Mouse (Mus musculus) CD8-positive naive resting alpha-beta T cell, adult 2 months (primary cell): ENCODE measurements around the gene Neb.

Experiments used
- DNase-seq, 2 experiments: peaks; one replicate each; pipeline ENCODE4 v3.0.0; 2022; ENCODE audit warnings: low read depth in 2 of 2, low spot score in 2 of 2

The Neb gene

DNA sequence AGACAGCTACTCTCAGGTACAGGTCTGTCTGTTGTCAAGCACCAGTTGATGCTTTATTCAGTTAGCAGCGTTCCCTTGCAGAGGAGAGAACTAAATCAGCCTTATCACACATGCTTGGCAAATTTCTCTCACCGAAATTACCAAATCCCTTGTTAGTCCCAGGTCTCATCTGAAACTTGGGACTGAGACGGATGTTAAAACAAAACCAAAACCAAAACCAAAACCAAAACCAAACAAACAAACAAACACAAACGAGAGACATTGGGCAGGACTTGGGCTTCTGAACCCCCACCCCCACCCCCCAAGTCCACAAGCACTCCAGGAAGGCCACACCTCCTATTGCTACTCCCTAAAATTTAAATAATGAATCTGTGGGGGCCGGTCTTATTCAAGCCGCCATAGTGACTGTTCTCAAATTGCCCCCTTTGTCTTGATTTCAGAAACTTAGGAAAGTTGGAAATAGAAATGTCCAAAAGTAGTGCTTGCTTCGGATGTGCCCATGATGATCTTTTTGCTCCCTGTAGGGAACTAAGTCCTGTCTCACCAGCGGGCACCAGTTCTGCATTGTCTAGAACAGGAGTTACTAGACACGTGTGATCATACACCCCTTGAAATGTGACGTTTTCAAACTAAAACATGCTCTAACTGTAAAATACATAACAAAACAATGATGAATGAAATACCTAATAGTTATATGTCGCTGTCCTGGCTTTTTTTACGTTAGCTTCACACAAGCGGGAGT lies 397 bp downstream of the Neb start:
- DNase-seq = no peak

DNA sequence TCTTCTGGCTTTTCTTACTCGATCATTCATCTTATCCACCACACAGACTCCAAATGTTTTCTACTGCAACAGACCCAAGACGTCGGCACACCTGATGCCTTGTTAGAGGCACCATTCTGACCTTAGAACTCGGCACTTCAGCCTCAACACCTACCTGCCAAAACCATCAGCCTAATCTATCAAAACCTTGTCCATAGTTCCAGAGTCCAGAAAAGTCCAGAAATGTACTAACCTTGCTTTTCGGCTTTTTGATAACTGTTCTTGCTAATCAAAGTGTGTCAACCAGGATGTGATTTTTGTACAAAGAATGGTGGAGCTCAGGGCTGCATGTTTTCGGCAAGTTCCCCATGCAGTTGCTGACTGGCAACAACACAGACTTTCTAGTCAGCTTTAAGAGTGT lies 3.6 kb downstream of the Neb start:
- no peak for DNase-seq

DNA sequence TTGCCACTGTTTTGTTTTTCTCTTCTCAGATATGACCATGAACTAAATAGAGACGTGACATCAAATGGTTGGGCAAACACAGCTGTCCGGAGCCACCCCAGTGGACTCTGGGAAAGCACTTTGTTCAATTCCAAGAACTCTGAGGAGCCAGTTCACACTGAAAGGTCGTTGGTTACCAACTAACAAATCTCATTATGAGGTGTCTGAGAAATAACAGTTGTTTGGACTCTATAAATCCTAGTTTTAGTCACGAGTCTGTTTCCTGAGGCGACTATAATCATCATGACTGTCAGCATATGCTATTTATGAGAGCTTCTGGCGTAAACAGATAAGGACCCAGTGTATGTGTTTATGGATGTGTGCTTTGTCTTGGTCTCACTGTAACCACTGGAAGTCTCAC lies 5.8 kb downstream of the Neb start:
- DNase-seq = no peak

DNA sequence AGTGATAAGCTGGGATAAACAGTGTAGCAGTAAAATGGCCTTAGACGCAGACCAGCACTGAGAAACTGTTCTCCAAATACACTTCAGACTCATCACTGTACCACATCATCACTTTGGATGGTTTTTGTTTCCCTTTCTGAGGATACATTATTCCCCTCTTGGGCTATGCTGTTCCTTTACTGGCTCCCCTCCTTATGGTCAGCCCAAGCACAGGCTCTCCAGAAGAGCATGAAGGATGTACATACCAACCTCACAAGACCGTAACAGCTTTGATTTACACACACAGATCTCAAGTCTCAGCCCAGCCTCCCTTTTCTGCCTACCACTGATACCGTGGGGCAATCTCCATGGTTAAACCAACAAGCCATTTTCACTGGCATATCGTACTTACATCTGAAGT lies 6.2 kb downstream of the Neb start:
- no peak for DNase-seq

DNA sequence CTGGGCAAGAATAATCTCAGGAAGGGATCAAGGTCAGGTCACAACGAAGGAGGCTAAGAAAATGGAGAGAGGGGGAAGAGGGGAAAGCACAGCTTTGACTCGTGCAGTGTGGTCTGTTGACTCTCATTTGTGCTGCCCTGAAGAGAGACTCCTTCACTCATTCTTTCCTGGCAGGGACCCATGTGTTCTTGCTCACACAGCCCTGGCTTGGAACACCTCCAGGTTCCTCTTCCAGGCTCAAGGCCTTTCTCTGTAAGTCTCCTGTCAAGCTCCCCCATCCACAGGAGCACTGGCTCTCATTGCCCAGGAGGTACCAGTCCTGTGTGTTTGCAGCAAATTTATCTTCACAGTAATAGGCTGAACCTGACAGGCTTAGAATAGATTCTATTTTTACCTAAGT lies 7.2 kb downstream of the Neb start:
- no peak for DNase-seq

DNA sequence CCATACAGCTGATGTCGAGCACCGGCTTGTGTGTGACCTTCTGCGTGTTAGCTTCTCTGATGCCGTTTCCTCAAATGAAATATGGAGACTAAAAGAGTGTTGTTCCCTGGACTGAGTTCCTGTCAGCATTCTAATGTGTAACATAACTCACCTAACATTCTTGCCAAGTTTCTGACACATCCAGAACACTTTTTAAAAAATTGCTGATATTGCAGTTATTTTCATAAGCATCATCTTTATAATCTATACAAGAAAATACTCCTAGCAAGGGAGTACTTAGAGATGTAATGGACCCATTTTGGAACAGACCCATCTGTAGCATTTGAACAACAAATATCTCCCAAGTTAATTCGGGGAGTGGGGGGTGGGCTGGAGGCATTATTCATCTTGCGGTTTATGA lies 8.7 kb downstream of the Neb start:
- DNase-seq = no peak

DNA sequence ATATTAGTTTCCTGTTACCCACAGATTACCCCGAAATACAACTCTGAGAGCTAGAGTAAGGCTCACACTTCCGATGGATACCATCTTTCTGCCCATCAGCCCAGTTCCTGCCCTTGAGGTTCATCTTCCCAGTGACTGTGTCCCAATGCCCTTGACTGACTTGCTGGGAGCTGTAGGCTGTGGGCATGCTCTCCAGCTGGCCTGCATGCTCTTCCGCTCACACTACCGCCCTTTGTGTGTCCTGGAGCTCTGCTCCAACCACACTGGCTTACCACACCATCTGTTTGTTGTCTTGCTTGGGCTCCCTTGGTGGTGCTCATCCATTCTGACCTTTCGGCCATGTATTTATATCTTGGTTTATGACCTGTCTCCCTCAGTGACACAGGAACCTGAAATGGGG lies 10.6 kb downstream of the Neb start:
- DNase-seq = no peak

DNA sequence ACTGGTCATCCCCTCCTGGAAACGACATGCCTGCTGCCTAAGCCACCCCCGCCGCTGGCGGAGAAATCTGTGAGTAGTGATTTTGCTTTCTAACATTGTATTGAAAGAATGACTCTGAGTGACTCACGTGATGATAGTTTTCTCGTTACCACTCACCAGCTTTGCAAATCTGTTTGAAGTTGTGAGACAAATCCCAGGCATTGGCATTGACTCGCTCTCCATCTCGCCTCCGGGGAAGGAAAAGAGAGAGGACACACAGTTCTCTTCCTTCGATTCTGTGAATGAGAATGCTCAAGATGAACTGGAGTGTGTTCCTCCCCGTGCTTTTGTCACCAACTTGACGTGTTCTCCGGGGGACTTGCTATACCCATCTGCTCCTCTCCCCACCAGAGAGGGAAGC lies 11.0 kb downstream of the Neb start:
- DNase-seq = no peak

DNA sequence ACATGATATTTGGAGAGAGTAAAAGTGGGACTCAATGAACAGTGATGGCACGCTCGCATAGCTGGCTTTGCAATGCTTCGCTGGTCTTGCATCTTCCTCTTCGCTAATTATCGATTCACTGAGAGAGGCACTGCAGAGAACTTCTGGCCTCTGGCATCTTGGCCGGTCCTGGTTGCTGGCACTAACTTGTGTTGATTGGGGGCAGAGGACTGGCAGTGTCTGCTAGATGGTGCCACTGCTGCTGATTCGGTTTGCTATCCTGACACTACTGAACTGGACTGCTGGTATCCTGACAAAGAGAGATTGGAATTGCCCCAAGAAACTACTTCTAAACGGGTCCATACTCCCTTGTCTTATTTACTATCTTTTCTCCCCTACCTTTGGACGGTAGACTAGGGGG lies 17.2 kb downstream of the Neb start:
- no peak for DNase-seq

DNA sequence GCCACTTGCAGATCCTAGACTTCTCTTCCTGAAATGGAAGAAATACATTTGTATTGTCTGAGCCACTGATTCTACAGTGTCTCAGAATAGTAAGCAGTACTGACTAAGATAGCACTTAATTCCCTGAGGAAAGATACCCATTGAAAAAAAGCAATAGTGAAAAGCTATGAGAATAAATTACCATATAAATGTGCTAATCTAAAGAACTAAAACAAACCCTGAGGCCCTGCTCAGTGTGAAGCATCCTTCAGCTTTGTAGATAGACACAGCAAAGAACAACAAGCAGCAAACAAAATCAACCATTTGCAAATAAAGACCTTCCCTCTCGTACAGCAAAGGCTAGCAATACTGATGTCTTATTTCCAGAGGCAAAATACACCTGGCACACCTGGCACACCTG lies 18.6 kb downstream of the Neb start:
- no peak for DNase-seq

DNA sequence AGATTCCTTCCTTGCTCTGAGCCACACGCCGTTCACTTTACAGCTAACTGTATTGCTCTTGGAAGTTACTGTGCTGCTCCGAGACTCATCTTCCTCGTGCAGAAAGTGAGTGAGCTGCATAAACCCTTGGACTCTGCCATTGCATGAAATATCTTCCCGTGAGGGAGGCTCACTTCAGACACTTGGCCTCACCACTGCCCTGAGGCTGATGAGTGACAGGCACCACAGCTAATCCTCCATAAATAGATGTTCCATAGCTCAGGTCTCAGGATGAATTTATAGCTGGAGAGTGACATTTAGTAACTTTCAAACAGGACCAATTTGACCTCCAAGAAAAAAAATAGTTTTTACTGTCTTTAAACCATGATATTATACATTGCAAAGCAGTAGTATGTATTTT lies 20.1 kb downstream of the Neb start:
- DNase-seq = no peak

DNA sequence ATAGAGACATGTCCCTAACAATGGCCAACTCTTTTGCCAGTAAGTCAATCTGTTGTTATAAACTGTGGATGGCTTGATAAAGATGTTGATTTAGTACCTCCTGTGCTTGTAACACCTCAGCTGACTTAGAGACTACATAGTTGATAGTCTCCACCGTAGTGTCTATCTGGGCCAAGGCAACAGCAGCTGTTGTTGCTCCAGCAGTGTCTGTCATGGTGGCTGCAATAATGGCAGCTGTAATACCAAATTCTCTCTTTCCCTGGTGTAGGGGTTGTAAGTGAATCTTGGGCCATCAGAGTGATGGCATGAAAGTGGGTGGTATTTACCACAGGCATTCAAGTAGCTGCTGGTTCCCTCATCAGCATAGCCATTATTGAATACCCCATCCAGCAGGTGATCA lies 27.2 kb downstream of the Neb start:
- DNase-seq = no peak

DNA sequence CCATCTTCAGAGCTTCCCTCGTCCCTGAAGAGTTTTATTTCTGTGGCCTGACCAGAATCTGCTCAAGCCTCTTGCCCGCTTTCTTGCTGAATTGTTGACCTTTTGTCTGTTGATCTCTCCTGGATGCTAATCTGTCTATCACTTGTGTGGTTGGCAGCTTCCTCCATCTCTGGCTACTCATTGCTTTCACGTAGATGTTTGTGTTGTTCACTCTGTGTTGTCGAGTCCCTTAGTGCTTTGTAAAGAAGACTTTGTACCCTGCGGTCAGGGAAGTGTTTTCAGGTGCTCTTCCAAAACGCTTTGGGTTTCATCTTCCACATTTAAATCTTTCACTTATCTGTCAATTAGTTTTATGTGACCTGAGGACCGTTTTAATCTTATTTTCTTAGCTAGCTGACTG lies 37.3 kb downstream of the Neb start:
- DNase-seq = no peak

DNA sequence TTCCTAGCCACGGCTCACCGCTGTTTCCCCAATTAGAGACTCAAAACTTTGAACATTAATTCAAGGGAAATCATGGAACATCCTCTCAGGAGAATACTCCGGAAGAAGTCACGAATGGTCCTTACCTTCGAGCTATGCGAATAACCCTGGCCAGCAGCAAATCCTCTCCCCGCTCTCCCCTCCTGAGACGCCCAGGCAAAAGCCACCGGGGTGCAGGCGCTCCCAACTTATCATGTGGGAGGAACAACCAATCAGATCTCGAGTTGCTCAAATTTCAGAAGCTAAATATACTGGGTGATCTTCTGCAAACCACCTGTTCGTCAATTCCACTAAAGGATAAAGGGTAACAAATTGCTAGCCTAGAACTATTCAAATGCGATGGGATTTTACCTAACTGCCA lies 42.7 kb downstream of the Neb start:
- DNase-seq = no peak

DNA sequence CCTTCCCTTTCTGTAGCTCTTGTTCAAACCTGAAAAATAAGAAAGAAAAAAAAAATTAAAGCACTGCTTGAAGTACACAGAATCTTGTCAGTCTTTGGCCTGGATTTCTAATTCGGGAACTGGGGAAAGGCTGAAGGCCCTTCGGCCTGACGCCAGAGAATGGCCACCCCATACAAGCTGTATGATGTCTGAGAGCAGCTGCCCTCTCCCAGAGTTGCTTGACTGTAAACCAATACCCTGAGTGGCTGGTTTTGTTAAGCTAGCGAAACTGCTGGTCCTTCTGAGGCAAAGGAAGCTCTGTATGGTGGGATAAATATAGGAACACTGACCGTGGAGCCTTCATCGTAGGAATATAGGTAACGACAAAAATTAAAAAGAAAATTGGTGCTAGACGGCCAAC lies 43.2 kb downstream of the Neb start:
- no peak for DNase-seq

DNA sequence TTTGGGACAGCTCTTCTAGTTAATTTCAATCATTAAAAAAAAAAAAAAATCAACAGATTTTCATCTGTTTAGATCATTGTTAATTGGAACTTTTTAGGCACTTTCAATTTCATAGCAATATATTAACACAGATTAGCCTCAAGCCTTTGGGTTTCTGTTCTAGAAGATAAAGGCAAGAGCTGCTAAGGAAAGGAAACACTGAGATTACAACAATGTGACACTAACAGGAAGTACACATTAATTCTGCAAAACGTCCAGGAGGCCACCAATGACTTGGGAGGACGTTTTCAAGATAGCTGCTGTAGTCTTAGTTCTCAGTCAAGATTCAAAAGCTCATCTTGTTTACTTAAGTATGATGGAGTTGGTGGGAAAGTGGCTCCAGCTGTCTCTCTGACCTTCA lies 44.7 kb downstream of the Neb start:
- DNase-seq = no peak

DNA sequence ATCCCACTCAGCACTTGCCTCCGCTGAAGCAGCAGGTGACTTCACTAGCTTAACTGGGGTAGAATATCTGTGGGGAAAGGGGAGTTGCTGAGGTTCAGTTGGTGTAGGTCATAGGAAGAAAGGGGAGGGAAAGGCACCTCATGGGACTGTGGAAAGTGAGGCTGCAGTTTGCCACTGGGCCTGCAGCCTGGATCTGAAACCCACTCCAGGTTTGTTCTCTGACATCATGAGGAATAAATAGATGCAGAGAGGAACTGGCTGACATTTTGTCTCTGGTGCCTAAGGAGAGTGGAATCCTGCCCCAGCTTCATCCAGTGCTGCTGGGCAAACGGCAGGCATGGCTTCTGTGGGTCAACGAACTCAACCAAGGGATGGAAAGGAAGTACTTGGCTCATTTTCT lies 46.5 kb downstream of the Neb start:
- no peak for DNase-seq

DNA sequence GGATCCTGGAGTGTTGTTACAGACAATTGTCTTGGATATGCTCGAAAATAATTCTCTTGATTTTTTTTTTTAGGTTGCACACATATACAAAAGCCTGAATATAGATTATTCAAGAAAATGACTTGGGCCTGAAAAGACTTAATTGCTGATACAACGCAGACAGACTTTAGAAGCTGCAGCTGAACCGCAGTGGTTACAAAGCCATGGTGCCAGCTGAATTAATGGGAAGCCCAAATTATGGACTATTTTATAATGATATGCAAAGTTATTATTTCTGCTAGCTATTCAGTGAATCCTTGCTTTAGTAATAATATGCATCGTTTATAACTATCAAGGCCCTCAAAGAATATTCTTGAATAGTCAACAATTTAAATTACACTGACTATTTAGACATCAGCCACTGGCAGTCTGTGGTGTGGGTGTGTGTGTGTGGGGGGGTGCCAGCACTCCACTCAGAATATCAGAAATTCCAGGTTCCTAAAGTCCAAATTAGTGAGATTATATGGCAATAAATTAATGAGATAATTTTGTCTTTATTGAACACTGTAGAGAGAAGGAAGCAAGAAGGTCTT lies 50.9 kb downstream of the Neb start:
- DNase-seq = no peak

DNA sequence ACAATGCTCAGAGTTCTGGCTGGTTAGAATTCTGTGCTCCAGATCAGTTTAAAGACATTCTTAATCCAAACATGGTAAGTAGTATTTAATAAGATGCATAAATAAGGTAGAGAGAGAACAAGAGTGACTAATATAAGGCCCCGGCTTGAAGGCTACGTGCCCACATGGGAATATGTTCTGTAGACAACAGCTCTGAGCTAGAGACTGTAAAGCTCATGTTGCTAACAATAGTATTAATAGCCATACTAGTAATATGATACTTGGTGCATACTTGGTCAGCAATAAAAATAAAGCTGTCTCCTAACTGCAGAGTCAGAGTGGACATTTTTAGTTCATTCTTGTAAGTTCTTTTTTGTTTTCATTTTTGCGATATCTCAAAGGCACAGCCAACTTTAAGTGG lies 56.4 kb downstream of the Neb start:
- DNase-seq = no peak

DNA sequence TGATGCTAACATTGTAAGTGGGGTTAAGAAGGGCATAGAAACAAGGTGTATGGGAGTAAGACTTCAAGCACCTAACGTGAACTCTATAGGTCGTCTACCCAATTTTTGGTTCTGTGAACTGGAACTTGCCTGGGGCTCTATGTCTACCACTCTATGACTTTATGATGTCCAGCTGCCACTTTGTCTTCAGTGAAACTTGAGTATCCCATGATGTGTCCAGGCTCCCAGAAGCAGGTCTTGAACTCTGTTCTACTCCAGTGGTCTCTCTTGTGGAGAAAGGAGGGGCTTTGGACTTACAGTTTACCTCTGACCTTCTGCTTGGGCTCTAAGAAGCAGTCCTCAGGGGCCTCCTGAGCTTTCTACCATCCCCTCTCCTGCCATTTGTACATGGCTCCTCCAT lies 58.1 kb downstream of the Neb start:
- no peak for DNase-seq

DNA sequence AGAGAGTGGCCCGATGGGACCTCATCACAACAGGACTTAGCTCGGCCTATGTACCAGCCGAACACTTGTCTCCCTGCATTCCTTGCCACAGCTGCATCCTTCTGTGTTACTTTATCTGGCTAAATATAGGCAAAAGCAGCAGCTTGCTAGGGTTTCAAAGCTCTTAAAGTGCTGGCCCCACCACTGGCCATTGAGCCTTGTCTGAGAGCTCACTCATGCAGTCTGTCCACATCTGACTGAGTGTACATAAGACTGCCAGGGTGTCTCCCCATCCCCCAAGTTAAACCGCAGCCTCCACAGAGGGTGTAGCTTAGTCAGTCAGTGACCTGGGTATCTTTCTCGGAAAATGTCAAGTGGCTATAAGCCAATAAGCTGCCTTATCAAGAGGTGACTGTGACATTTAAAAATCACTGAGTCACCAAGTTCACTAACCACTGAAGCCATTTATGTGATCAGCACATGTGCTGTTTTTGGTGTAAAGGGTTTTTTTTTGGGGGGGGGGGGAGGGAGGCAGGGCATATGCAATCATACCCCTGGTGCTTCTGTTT lies 59.2 kb downstream of the Neb start:
- no peak for DNase-seq

DNA sequence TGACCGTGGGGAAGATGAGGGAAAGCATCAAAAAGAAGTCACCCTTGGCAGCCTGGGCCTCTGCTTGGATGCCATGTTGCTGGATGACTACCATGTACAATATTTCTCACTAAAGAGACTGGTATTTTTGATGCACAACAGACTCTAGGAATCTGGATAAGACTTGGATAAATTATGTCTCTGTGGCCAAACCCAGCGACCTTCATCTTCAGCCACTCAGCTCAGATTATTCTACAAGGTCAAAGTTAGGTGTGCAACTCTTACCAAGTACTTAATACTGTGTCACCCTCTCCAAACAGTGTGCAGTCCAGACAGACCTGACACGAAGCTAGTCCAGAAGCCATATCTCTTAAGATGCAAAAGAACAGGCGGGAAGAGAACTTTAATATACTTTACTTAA lies 60.8 kb downstream of the Neb start:
- no peak for DNase-seq

DNA sequence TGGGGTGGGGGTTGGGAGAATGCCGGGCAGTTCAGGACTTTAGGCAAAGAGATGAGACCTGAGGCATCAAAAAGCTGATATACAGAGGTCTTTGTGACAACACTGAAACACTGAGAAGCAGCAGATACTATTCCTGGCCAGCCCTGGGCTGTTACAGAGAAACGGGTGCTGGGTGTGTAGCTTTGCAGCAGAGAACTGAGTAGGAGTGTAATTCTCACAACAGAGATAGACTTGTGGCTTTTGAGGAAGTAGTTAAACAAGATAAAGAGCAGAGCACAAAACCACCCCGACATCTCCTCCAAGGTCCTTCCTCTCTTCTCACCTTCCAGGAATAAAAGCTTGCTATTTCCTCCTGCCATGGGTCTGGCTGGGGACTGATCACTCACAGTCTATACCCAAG lies 62.5 kb downstream of the Neb start:
- DNase-seq = no peak
